In genomic region chr17:56331256-56331655, GRCm38 (mm10) we compare ENCODE assay signal across 17 mouse cellular contexts. TPM values are rescaled to one million over a fixed set of nuclear protein-coding genes. Genes with fewer than 3 reads are reported as not detected.
DNase-seq lines count a peak whose midpoint lies in the region; ATAC-seq lines count a peak whose summit lies in the region.
"Had no signal": no experiment of that assay in that cellular context is flagged by ENCODE, and none has a peak within 500 bp of the region (broad histone marks: within the 10 kb centered on the region; RNA-seq: fewer than 3 reads in every experiment).

No protein-coding gene starts in this region.

- H3K9me3 ChIP-seq in heart, embryonic 11.5 days (replicated peaks; ENCODE audit: control insufficient read depth, low read length) = no peaks in the 10 kb centered on the region
- H3K9me3 ChIP-seq in heart, embryonic 16.5 days (replicated peaks; ENCODE audit: control insufficient read depth, low read length) = no peaks in the 10 kb centered on the region
- H3K9me3 ChIP-seq: forebrain, embryonic 10.5 days; neural tube, embryonic 13.5 days had no signal

- H3K4me3 ChIP-seq in heart, embryonic 11.5 days (ENCODE audit: low read depth, low read length) = no peak overlapping the region
- H3K4me3 ChIP-seq in heart, embryonic 16.5 days (ENCODE audit: low read length) = no peak overlapping the region
- H3K4me3 ChIP-seq: forebrain, embryonic 10.5 days; neural tube, embryonic 13.5 days had no signal

- peaks cover 37% of the 10 kb centered on the region for H3K4me1 ChIP-seq in heart, embryonic 11.5 days (ENCODE audit: control insufficient read depth, insufficient read depth, low read length)
- peaks cover 47% of the 10 kb centered on the region for H3K4me1 ChIP-seq in heart, embryonic 16.5 days (ENCODE audit: control insufficient read depth, insufficient read depth, low read length)

- no peaks in the 10 kb centered on the region for H3K27me3 ChIP-seq in heart, embryonic 11.5 days (ENCODE audit: control insufficient read depth, insufficient read depth, low read length)
- H3K27me3 ChIP-seq in heart, embryonic 16.5 days (ENCODE audit: control insufficient read depth, insufficient read depth, low read length) = no peaks in the 10 kb centered on the region
- H3K27me3 ChIP-seq: CH12.LX; neural tube, embryonic 13.5 days had no signal

- ATAC-seq in heart, embryonic 11.5 days (replicated peaks; ENCODE audit: insufficient number of reproducible peaks, low FRiP score, low TSS enrichment) = no peak
- no peak for ATAC-seq in heart, embryonic 16.5 days (replicated peaks; ENCODE audit: extremely low read depth, insufficient read depth, low FRiP score)

- no peak overlapping the region for H3K9ac ChIP-seq in heart, embryonic 11.5 days (ENCODE audit: low read depth, low read length)
- peak overlapping the region; percentile 35; the same call in 1 of the 2 replicates for H3K9ac ChIP-seq in heart, embryonic 16.5 days (ENCODE audit: low read length)

- H3K27ac ChIP-seq in heart, embryonic 11.5 days (ENCODE audit: low read depth, low read length) = no peak overlapping the region
- H3K27ac ChIP-seq in heart, embryonic 16.5 days (ENCODE audit: low read length) = no peak overlapping the region
- H3K27ac ChIP-seq: neural tube, embryonic 13.5 days had no signal

- H3K4me2 ChIP-seq in heart, embryonic 11.5 days = no peak overlapping the region
- H3K4me2 ChIP-seq in heart, embryonic 16.5 days (ENCODE audit: low read depth, low read length) = no peak overlapping the region
- H3K4me2 ChIP-seq: neural tube, embryonic 13.5 days had no signal

- peak; percentile 49 to 50 for DNase-seq in heart, adult 18-20 months
- DNase-seq in 3134 (ENCODE audit: extremely low read depth, insufficient read length, low spot score) = peak; percentile 57
- DNase-seq in adipocyte (ENCODE audit: low spot score) = peak; percentile 92
- DNase-seq in ovary, postnatal 10 days (ENCODE audit: low spot score) = no peak
- no peak for DNase-seq in left cerebral cortex, adult 18-20 months (ENCODE audit: low spot score in 2 of 2)
- DNase-seq: kidney, postnatal 25 days; right cerebral cortex, postnatal 25 days; thymus, adult 18-20 months had no signal

- H3K36me3 ChIP-seq in heart, embryonic 11.5 days (ENCODE audit: control insufficient read depth, insufficient read depth, low read length) = no peaks in the 10 kb centered on the region
- H3K36me3 ChIP-seq in heart, embryonic 16.5 days (ENCODE audit: control insufficient read depth, insufficient read depth) = no peaks in the 10 kb centered on the region
- H3K36me3 ChIP-seq: neural tube, embryonic 13.5 days had no signal

RNA-seq across cellular contexts. Expression of gene Kdm4b, which starts 5.4 kb away (rescaled TPM):
- total RNA-seq in heart, adult 18-20 months (2021) = 10 to 100 TPM; 29.6 to 30.3 TPM
- polyA plus RNA-seq in heart, embryonic 11.5 days (2014; fragmentation: Nextera tagmentation; extraction: Ambion mirVana) = 19.6 and 22.8 TPM in 2 replicates
- 23.8 and 33.0 TPM in 2 replicates for polyA plus RNA-seq in heart, embryonic 16.5 days (2015; fragmentation: Nextera tagmentation; extraction: Ambion mirVana)
- 10 to 100 TPM; 59.1 to 64.7 TPM for total RNA-seq in left cerebral cortex, adult 18-20 months (2021)

RNA-seq across cellular contexts. Expression of gene Uhrf1, which starts 28.1 kb away (rescaled TPM):
- total RNA-seq in heart, adult 18-20 months (2021) = 1 to 10 TPM; 1.4 to 2.5 TPM
- 53.0 and 62.4 TPM in 2 replicates for polyA plus RNA-seq in heart, embryonic 11.5 days (2014; fragmentation: Nextera tagmentation; extraction: Ambion mirVana)
- 76.6 and 94.0 TPM in 2 replicates for polyA plus RNA-seq in heart, embryonic 16.5 days (2015; fragmentation: Nextera tagmentation; extraction: Ambion mirVana)
- 1 to 10 TPM in 1 of 2 experiments, under 1 TPM in 1; 0.35 to 1.1 TPM for total RNA-seq in left cerebral cortex, adult 18-20 months (2021)

RNA-seq across cellular contexts. Expression of gene Arrdc5, which starts 31.2 kb away (rescaled TPM):
- not detected for total RNA-seq in heart, adult 18-20 months (2021)
- not detected in 2 replicates for polyA plus RNA-seq in heart, embryonic 11.5 days (2014; fragmentation: Nextera tagmentation; extraction: Ambion mirVana)
- 0.21 TPM in 1 of 2 replicates, not detected in the other for polyA plus RNA-seq in heart, embryonic 16.5 days (2015; fragmentation: Nextera tagmentation; extraction: Ambion mirVana)
- total RNA-seq in left cerebral cortex, adult 18-20 months (2021) = not detected
- total RNA-seq: CH12.LX; left cerebral cortex, postnatal 25 days; megakaryocyte-erythroid progenitor cell, adult 5-6 weeks had no signal
- polyA plus RNA-seq: forebrain, embryonic 10.5 days; intestine, embryonic 14.5 days; liver, embryonic 16.5 days; neural tube, embryonic 13.5 days had no signal

RNA-seq across cellular contexts. Expression of gene Plin3, which starts 38.6 kb away (rescaled TPM):
- 100 to 1,000 TPM; 178 to 190 TPM for total RNA-seq in heart, adult 18-20 months (2021)
- 58.8 and 77.3 TPM in 2 replicates for polyA plus RNA-seq in heart, embryonic 11.5 days (2014; fragmentation: Nextera tagmentation; extraction: Ambion mirVana)
- polyA plus RNA-seq in heart, embryonic 16.5 days (2015; fragmentation: Nextera tagmentation; extraction: Ambion mirVana) = 79.3 and 89.4 TPM in 2 replicates
- total RNA-seq in left cerebral cortex, adult 18-20 months (2021) = 10 to 100 TPM; 11.9 to 15.1 TPM

RNA-seq across cellular contexts. Expression of gene Ticam1, which starts 54.7 kb away (rescaled TPM):
- 1 to 10 TPM; 9.1 to 9.2 TPM for total RNA-seq in heart, adult 18-20 months (2021)
- 10.4 and 11.4 TPM in 2 replicates for polyA plus RNA-seq in heart, embryonic 11.5 days (2014; fragmentation: Nextera tagmentation; extraction: Ambion mirVana)
- 7.6 and 8.6 TPM in 2 replicates for polyA plus RNA-seq in heart, embryonic 16.5 days (2015; fragmentation: Nextera tagmentation; extraction: Ambion mirVana)
- 1 to 10 TPM; 5.2 to 7.6 TPM for total RNA-seq in left cerebral cortex, adult 18-20 months (2021)

Comparison
In these comparisons a context has a peak if more than half of its experiments do, and no peak if none do; other contexts are left out.
1. DNase-seq: peak in heart, adult 18-20 months (2 of 2), 3134 (single experiment) and adipocyte (single experiment); none in ovary, postnatal 10 days (single experiment) and left cerebral cortex, adult 18-20 months (0 of 2).